Mouse (Mus musculus) CD4-positive, CD25-positive, alpha-beta regulatory T cell, adult 9 weeks (primary cell): ENCODE measurements around the gene Cited2. TPM values are rescaled to one million over a fixed set of nuclear protein-coding genes. Genes with fewer than 3 reads are reported as not detected.

Source experiments
- polyA plus RNA-seq: library from polyadenylated mRNA; unstranded; fragments of 100-300 nt; shearing (Covaris generic); gene quantifications from one replicate; pipeline ENCODE4 v1.2.1, GENCODE M21; 2017

The Cited2 gene
- 4.8 TPM for polyA plus RNA-seq

DNA sequence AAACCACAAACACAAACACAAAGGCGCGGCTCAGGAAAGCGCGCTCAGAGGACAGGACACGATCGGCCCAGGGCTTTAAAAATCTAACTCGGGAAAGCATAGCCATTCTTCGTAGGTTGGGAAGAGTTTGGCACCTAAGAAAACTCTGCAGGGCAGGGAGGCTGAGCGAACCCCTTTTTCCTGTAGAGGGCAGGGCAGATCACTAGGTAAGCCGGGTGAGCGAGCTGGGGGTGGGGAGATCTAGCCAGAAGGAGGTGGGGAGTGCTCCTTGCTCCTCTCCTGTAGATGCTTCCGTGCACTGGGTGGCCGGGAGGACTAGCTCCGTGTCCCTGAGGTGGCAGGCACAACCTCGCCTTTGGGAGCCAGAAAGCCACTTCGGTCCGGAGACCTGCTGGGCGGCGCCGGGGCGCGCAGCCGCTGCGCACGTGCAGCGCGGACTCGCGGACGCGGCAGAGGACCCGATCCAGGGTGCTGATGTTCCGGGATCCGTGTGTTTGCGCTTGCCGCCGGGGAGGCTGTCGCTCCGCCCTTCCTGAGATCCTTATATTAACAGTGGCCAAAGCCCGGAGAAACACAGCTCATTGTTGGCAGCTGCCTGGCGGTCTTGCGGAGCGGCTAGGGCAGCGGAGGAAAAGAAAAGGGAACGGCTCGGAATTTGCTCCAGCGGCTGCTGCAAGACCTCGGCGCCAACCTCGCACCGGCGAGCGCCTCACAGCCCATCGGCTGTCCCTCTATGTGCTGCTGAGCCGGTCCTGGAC is at the start of gene Cited2:
TSS of gene Cited2 (plus strand) at position 566 of the 758 bp plus-strand sequence.

Other genes starting within 250 kb of the Cited2 start
- gene Txlnb, start 73.0 kb downstream of the Cited2 start, polyA plus RNA-seq: 1.2 TPM
- gene Heca, start 224.8 kb downstream of the Cited2 start, polyA plus RNA-seq: 20.5 TPM